Mouse (Mus musculus) liver, embryonic 14.5 days (tissue): ENCODE results near the gene Reln. TPM values are rescaled to one million over a fixed set of nuclear protein-coding genes. Genes with fewer than 3 reads are reported as not detected.

Experiments
- ATAC-seq: fragments of 200-750 bp; cut with Nextera tagmentation; 2 replicates; pipeline ENCODE4 v1.8.0; 2017; ENCODE audit warnings: moderate number of reproducible peaks, mild to moderate bottlenecking, moderate library complexity; ENCODE audit not compliant: insufficient read depth
- DNase-seq, 3 experiments: peaks; one replicate each; pipeline ENCODE4 v3.0.0-alpha.2; 2012 to 2013; ENCODE audit warnings: low read depth in 3 of 3, low spot score in 3 of 3
- H3K27ac ChIP-seq: fragments of 300-500 bp; sonication (generic); 2 replicates; pipeline ENCODE4 v1.5.1; 2014; ENCODE audit warnings: moderate library complexity, mild to moderate bottlenecking, control low read depth, inconsistent platforms
- H3K27me3 ChIP-seq: fragments of 300-500 bp; sonication (generic); 2 replicates; pipeline ENCODE4 v1.6.1; 2014; ENCODE audit warnings: mild to moderate bottlenecking, low read length, moderate library complexity; ENCODE audit not compliant: control insufficient read depth, insufficient read depth
- H3K36me3 ChIP-seq: fragments of 300-500 bp; sonication (generic); replicated peaks from 2 replicates; pipeline ENCODE4 v1.6.1; 2014; ENCODE audit warnings: low read depth; ENCODE audit not compliant: control insufficient read depth, insufficient read depth
- H3K4me1 ChIP-seq, 2 experiments: fragments of 200-500 bp in 1 of 2; fragments of 300-500 bp in 1 of 2; sonication (generic) in 1 of 2; replicated peaks; 2 replicates each; pipeline ENCODE4 v1.6.1; 2012 to 2014; ENCODE audit warnings: antibody characterized with exemption in 1 of 2, inconsistent platforms in 1 of 2, low read length in 1 of 2; ENCODE audit not compliant: control insufficient read depth in 2 of 2, insufficient read depth in 2 of 2
- H3K4me2 ChIP-seq: fragments of 300-500 bp; sonication (generic); 2 replicates; pipeline ENCODE4 v1.6.1; 2014; ENCODE audit warnings: low read depth, mild to moderate bottlenecking, control low read depth, moderate library complexity
- H3K4me3 ChIP-seq, 2 experiments: fragments of 200-500 bp in 1 of 2; fragments of 300-500 bp in 1 of 2; sonication (generic) in 1 of 2; 2 replicates each; pipeline ENCODE4 v1.5.1; 2012 to 2014; ENCODE audit warnings: low read depth in 2 of 2, low read length in 2 of 2, mild to moderate bottlenecking in 2 of 2, control low read depth in 1 of 2, inconsistent platforms in 1 of 2, moderate library complexity in 1 of 2; ENCODE audit not compliant: insufficient read depth in 1 of 2
- H3K9ac ChIP-seq: fragments of 300-500 bp; sonication (generic); replicated peaks from 2 replicates; pipeline ENCODE4 v1.6.1; 2014; ENCODE audit warnings: mild to moderate bottlenecking, control low read depth, moderate library complexity
- H3K9me3 ChIP-seq: fragments of 300-500 bp; sonication (generic); 2 replicates; pipeline ENCODE4 v1.6.1; 2016; ENCODE audit warnings: low read length, mixed read lengths; ENCODE audit not compliant: control insufficient read depth
- CTCF ChIP-seq: IDR thresholded peaks from 2 replicates; pipeline ENCODE4 v1.5.1; 2016; ENCODE audit warnings: antibody characterized with exemption, low read depth, control low read depth
- EP300 ChIP-seq: IDR thresholded peaks from 2 replicates; pipeline ENCODE4 v1.6.1; 2016; ENCODE audit warnings: antibody characterized with exemption, low read depth
- WGBS: fragments of 180-500 bp; shearing (Covaris S2); extraction: QIAGEN DNeasy Blood & Tissue Kit; methylation state at CpG from one replicate; pipeline ENCODE4 v1.1.7; 2014; ENCODE audit not compliant: insufficient replicate concordance; 5-methylcytosine and 5-hydroxymethylcytosine counted together
- polyA plus RNA-seq, 2 experiments: library from polyadenylated mRNA; depleted of rRNA in 1 of 2; stranded (reverse) in 1 of 2; unstranded in 1 of 2; fragments of >200 nt; fragmentation: Nextera tagmentation in 1 of 2; extraction: Ambion mirVana in 1 of 2; gene quantifications; 2 replicates each; pipeline versions ENCODE4 v1.2.1 to v1.2.3; 2012 to 2014

Gene Reln
- polyA plus RNA-seq, 2 experiments = 25.7 to 38.7 TPM

DNA sequence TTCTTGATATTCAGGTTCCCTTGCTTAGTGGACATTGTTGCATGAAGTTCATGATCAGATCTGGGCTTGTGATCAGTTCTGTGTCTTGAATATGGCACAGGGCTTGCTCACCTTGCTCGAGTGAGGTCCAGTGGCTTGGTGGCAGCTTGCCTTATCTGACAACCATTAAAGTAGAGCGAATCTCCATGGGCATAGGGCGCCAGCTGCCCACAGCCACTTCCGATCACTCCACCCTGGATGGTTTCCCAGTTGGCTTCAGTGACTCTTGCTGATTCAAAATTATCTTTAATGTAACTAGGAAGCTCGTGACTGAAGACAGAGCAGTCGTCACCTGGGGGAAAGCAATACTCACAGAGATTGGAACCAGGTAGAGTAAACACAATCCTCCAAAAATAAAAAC, 445.6 kb downstream of the Reln start:
- ATAC-seq = no peak

DNA sequence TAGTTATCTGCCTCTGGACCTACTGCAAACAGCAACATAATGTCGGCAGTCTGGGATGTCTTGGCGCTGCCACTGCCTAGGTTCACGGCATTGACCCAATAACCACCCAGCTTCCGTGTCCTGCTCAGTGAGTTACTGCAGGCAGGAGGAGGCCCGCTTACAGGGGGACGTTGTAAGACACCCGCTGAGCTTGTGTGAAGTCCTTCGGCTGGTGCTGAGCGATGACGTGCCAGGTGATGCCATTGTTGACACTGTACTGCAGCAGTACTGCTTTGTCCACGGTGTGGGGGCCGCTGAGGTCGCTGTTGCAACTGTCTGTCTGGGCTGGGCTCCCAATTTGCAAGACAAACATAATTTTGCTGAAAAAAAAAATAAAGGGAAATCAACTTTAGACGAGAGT, 447.9 kb downstream of the Reln start:
- ATAC-seq (no peak), DNase-seq (no peak)
- no peaks in the 10 kb centered on the region for H3K36me3 ChIP-seq
- no peak overlapping the region for H3K27ac ChIP-seq
- no peak overlapping the region for H3K4me3 ChIP-seq
- no peak overlapping the region for H3K9ac ChIP-seq
- 68% methylated on average over 14 of the region's 14 CpGs for WGBS
- no peaks in the 10 kb centered on the region for H3K27me3 ChIP-seq
- no peaks in the 10 kb centered on the region for H3K4me1 ChIP-seq
- TF ChIP-seq CTCF (no peak), EP300 (no peak)
- H3K4me2 ChIP-seq = no peak overlapping the region
- no peaks in the 10 kb centered on the region for H3K9me3 ChIP-seq

More for the DNA sequence above, 445.6 kb downstream of the Reln start:
- H3K4me1 ChIP-seq = no peaks in the 10 kb centered on the region
- no peaks in the 10 kb centered on the region for H3K27me3 ChIP-seq
- H3K4me2 ChIP-seq = no peak overlapping the region
- H3K4me3 ChIP-seq = no peak overlapping the region
- no peak for DNase-seq
- TF ChIP-seq CTCF (no peak), EP300 (no peak)
- H3K9ac ChIP-seq = no peak overlapping the region
- H3K27ac ChIP-seq = no peak overlapping the region
- H3K36me3 ChIP-seq = no peaks in the 10 kb centered on the region
- H3K9me3 ChIP-seq = no peaks in the 10 kb centered on the region
- WGBS = 57% methylated on average over 6 of the region's 6 CpGs

DNA sequence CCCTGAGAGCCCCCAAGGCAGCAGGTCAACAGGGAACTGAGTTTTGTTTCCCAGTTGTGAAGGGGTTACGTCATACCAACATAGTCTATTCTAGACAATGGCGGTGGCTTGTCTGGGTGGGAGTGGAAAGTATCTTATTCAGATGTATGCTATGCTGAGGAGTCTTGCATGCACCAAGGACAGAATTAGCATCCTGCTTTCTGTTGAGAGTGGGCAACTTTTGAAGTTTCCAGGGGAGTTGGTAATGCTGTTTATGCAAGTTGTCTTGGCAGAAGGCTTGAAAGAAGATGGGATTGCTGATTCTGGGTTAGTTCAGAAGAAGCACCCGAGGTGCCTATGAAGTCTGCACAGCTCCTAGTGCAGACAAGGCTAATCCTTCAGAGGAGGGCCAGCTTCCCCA, 450.3 kb downstream of the Reln start:
- Histone ChIP-seq H3K9ac (no peak overlapping the region), H3K4me2 (no peak overlapping the region), H3K36me3 (no peaks in the 10 kb centered on the region), H3K4me3 (no peak overlapping the region), H3K4me1 (no peaks in the 10 kb centered on the region), H3K27me3 (no peaks in the 10 kb centered on the region), H3K27ac (no peak overlapping the region), H3K9me3 (no peaks in the 10 kb centered on the region)
- DNase-seq = no peak
- ATAC-seq = no peak
- TF ChIP-seq EP300 = no peak
- no peak for TF ChIP-seq CTCF
- WGBS = 67% methylated on average over 3 of the region's 3 CpGs

DNA sequence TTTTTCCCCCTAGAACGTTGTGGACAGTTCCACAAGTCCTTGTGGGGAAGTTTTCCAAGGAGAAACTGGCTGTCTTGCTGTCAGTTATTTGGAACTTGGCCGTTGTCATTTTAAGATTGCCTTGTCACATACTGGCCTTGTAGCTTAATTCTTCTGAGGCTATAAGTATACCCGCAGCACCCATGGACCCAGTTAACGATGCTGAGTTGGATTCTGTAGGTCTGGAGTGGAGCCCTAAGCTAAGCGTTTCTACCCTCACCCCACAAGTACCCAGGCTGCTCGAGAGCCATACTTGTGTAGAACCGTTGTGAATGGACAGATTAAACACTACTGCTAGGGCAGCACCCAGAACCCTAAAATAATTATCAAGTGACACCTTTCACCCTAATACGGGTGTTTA, 477.8 kb downstream of the Reln start:
- TF ChIP-seq CTCF = no peak
- no peak for TF ChIP-seq EP300
- H3K36me3 ChIP-seq = no peaks in the 10 kb centered on the region
- no peaks in the 10 kb centered on the region for H3K4me1 ChIP-seq
- DNase-seq = no peak
- H3K4me3 ChIP-seq = no peak overlapping the region
- no peak overlapping the region for H3K9ac ChIP-seq
- H3K9me3 ChIP-seq = no peaks in the 10 kb centered on the region
- H3K27me3 ChIP-seq = no peaks in the 10 kb centered on the region
- no peak overlapping the region for H3K4me2 ChIP-seq
- no peak overlapping the region for H3K27ac ChIP-seq
- ATAC-seq = no peak
- WGBS = 47% methylated on average over 8 of the region's 8 CpGs

DNA sequence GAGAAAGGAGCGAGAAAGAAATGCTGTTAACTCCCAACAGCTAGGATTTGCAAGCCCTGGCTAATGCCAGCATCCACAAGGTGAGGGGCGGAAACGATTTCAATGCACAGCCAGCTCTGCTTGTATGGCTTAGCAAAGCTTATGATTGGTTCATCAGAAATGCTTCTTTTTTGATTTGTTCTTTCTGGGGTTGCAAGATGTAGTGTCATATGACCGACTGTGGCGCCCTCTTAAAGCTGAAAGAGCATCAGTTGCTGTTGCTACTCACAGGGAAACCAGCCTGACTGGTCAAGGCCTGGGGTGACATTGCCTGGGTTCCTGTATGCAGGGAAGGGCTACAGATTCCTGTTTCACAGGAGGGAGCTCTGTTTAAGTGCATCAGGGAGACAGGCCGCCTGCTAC, 478.2 kb downstream of the Reln start:
- Histone ChIP-seq H3K9me3 (no peaks in the 10 kb centered on the region), H3K4me2 (no peak overlapping the region), H3K27ac (no peak overlapping the region), H3K4me3 (no peak overlapping the region), H3K4me1 (no peaks in the 10 kb centered on the region), H3K9ac (no peak overlapping the region), H3K27me3 (no peaks in the 10 kb centered on the region), H3K36me3 (no peaks in the 10 kb centered on the region)
- 12% methylated on average over 6 of the region's 6 CpGs for WGBS
- ATAC-seq (no peak), DNase-seq (no peak)
- no peak for TF ChIP-seq EP300
